Mouse (Mus musculus) intestine, embryonic 15.5 days (tissue): ENCODE measurements around the gene Cfap54. TPM values are rescaled to one million over a fixed set of nuclear protein-coding genes. Genes with fewer than 3 reads are reported as not detected.

Experiments
- ATAC-seq: fragments of 200-750 bp; cut with Nextera tagmentation; 2 replicates; pipeline ENCODE4 v1.8.0; 2017; ENCODE audit warnings: moderate TSS enrichment, moderate library complexity
- H3K27ac ChIP-seq: fragments of 300-500 bp; sonication (generic); 2 replicates; pipeline ENCODE4 v1.5.1; 2015; ENCODE audit warnings: mild to moderate bottlenecking, inconsistent platforms
- H3K27me3 ChIP-seq: fragments of 300-500 bp; sonication (generic); replicated peaks from 2 replicates; pipeline ENCODE4 v1.6.1; 2015; ENCODE audit warnings: inconsistent platforms
- H3K36me3 ChIP-seq: fragments of 300-500 bp; sonication (generic); 2 replicates; pipeline ENCODE4 v1.6.1; 2015; ENCODE audit warnings: inconsistent platforms
- H3K4me1 ChIP-seq: fragments of 300-500 bp; sonication (generic); replicated peaks from 2 replicates; pipeline ENCODE4 v1.6.1; 2015; ENCODE audit warnings: inconsistent platforms
- H3K4me2 ChIP-seq: fragments of 300-500 bp; sonication (generic); replicated peaks from 2 replicates; pipeline ENCODE4 v1.6.1; 2015; ENCODE audit warnings: mild to moderate bottlenecking, inconsistent platforms
- H3K4me3 ChIP-seq: fragments of 300-500 bp; sonication (generic); replicated peaks from 2 replicates; pipeline ENCODE4 v1.5.1; 2015; ENCODE audit warnings: inconsistent platforms
- H3K9ac ChIP-seq: fragments of 300-500 bp; sonication (generic); 2 replicates; pipeline ENCODE4 v1.6.1; 2015; ENCODE audit warnings: inconsistent platforms
- H3K9me3 ChIP-seq: fragments of 300-500 bp; sonication (generic); 2 replicates; pipeline ENCODE4 v1.6.1; 2016; ENCODE audit warnings: inconsistent platforms
- WGBS: fragments of 180-500 bp; shearing (Covaris S2); methylation state at CpG from one replicate; pipeline ENCODE4 v1.1.7; 2015; 5-methylcytosine and 5-hydroxymethylcytosine counted together
- polyA plus RNA-seq: library from polyadenylated mRNA; unstranded; fragments of >200 nt; fragmentation: Nextera tagmentation; extraction: Ambion mirVana; gene quantifications from 2 replicates; pipeline ENCODE4 v1.2.1, GENCODE M21; 2015

Cfap54 gene
- polyA plus RNA-seq, 1 experiment from 2014 or later = 0.16 TPM

DNA sequence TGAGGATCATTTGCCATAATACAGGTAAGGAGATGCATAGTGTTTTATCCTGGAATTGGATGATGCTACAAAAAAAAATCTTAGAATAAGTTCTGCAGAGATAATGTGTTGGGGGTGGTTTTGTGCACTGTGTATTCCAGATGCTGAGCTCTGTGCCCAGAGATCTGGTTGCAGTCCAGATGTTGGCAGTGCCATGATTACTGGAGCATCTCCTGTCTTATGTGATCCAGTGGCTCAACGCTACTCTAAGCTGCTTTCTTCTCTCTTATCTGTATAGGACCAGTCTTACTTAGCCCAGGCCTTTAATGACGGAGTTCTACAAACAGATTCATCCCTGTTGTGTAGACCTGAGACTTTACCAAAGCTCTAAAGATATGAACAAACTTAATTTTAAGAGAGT lies 10.5 kb upstream of the Cfap54 start:
- 85% methylated on average over 2 of the region's 2 CpGs for WGBS
- Histone ChIP-seq H3K27ac (no peak overlapping the region), H3K4me2 (no peak overlapping the region), H3K4me1 (no peaks in the 10 kb centered on the region), H3K9me3 (no peaks in the 10 kb centered on the region), H3K4me3 (no peak overlapping the region), H3K27me3 (no peaks in the 10 kb centered on the region), H3K9ac (no peak overlapping the region), H3K36me3 (no peaks in the 10 kb centered on the region)
- ATAC-seq = no peak

DNA sequence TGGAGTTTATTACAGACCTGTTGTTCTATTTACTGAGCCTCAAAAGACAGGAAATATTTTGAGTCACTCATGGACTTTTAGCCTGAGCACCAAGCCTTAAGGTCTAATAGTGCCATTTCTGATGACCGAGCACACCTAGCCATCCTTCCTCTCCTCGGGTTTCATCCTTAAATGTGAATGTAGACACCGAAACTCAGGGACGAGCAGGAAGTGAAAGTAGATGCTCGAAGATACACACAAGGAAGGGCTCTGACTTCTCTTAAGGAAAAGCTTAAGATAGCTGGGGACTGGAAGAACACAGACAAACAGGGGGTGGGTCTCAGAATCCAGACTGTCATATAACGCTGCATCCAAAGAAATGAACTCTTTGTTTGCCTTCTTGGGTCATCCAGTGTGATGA lies 8.8 kb upstream of the Cfap54 start:
- Histone ChIP-seq H3K4me1 (no peaks in the 10 kb centered on the region), H3K9ac (no peak overlapping the region), H3K9me3 (no peaks in the 10 kb centered on the region), H3K36me3 (no peaks in the 10 kb centered on the region), H3K27ac (no peak overlapping the region), H3K4me3 (no peak overlapping the region), H3K27me3 (no peaks in the 10 kb centered on the region), H3K4me2 (no peak overlapping the region)
- no peak for ATAC-seq
- 66% methylated on average over 6 of the region's 6 CpGs for WGBS

DNA sequence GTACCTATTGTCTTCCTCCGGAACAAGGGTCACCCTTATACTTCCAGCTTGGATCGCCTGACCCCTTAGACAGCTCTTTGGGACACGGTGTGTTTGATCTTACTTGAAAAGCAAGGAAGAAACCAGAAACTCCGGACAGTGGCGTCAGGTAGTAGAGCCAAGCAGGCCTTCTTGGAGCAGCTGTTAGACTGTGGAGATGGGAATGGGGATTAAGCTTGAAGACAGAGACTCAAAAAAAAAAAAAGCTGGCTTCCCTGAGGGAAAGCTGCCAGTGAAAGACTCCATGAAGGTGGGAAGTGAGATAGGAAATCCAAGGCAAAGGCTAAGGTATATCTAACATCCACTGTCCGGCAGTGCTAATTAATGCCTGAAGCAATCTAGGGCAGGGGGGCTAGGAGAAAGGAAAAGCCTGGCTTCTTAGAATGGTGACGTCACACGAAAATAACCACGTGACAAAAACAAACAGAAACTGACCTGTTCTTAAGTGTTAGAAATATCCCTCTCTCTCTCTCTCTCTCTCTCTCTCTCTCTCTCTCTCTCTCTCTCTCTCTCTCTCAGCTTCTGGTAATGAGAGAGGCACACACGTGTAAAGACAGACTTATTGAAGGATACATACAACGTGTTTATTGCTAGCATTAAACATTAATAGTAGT lies 7.1 kb upstream of the Cfap54 start:
- no peaks in the 10 kb centered on the region for H3K9me3 ChIP-seq
- no peaks in the 10 kb centered on the region for H3K36me3 ChIP-seq
- H3K27ac ChIP-seq = no peak overlapping the region
- H3K9ac ChIP-seq = no peak overlapping the region
- H3K27me3 ChIP-seq = no peaks in the 10 kb centered on the region; the same call in 1 of the 2 replicates
- no peak for ATAC-seq
- no peaks in the 10 kb centered on the region for H3K4me1 ChIP-seq
- no peak overlapping the region for H3K4me3 ChIP-seq
- WGBS = 66% methylated on average over 11 of the region's 11 CpGs
- no peak overlapping the region for H3K4me2 ChIP-seq

DNA sequence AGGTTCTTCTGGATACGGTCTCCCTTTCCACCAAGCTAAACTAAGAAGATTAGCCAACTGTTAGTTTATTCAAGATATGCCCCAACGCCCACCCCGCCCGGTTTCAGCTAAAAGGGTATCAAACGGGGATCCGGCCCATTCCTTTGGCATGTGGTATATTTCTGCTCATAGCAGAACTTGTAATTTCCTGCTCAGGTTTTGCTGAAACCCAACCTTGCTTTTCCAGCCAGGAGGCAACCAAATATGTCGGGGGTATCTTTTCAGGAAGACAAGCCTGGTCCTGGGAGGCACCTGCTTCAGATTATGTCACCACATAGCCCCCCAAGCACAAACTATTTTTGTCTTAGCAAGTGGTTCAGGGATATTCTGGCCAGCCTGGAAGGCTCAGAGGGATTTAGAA lies 6.1 kb upstream of the Cfap54 start:
- WGBS = 89% methylated on average over 7 of the region's 7 CpGs

DNA sequence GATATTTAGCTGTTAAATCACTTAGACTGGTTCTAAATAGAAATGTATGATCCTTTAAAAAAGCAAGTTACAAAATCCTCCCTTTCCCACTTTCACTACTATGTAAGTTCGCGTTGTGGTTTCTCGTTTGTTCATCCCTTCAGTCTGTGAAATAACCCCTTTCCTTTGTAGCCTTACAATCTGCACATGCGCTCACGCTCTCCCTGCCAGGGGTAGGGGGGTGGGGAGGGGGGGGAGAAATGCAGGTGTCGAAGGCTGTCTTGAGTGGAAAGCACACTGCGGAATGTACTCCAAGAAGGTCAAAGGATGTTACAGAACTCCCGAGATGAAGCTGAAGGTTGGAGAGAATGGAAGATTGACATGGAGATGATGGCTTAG lies 2.5 kb upstream of the Cfap54 start:
- Histone ChIP-seq H3K4me3 (no peak overlapping the region), H3K27ac (no peak overlapping the region), H3K9ac (no peak overlapping the region), H3K4me2 (no peak overlapping the region), H3K9me3 (no peaks in the 10 kb centered on the region), H3K36me3 (no peaks in the 10 kb centered on the region), H3K27me3 (no peaks in the 10 kb centered on the region; the same call in 1 of the 2 replicates), H3K4me1 (no peaks in the 10 kb centered on the region)
- ATAC-seq = no peak
- WGBS = 72% methylated on average over 8 of the region's 8 CpGs

More for the DNA sequence above, 6.1 kb upstream of the Cfap54 start:
- H3K27me3 ChIP-seq = no peaks in the 10 kb centered on the region; the same call in 1 of the 2 replicates
- no peak overlapping the region for H3K4me2 ChIP-seq
- no peak for ATAC-seq
- no peaks in the 10 kb centered on the region for H3K4me1 ChIP-seq
- no peak overlapping the region for H3K4me3 ChIP-seq
- H3K36me3 ChIP-seq = no peaks in the 10 kb centered on the region
- H3K27ac ChIP-seq = no peak overlapping the region
- H3K9ac ChIP-seq = no peak overlapping the region
- H3K9me3 ChIP-seq = no peaks in the 10 kb centered on the region

GRCm38 (mm10) chr10:93083198-93083962 lies 2.0 kb upstream of the Cfap54 start:
- Histone ChIP-seq H3K27me3 (no peaks in the 10 kb centered on the region; the same call in 1 of the 2 replicates), H3K9ac (no peak overlapping the region), H3K27ac (no peak overlapping the region), H3K4me3 (peak overlapping the region; percentile 10; the same call in 1 of the 2 replicates), H3K36me3 (no peaks in the 10 kb centered on the region), H3K9me3 (no peaks in the 10 kb centered on the region), H3K4me1 (no peaks in the 10 kb centered on the region), H3K4me2 (peak overlapping the region; percentile 42)
- WGBS = 13% methylated on average over 17 of the region's 17 CpGs
- ATAC-seq = no peak

GRCm38 (mm10) chr10:93079486-93079885 lies 1.9 kb downstream of the Cfap54 start:
- H3K4me1 ChIP-seq = no peaks in the 10 kb centered on the region
- 75% methylated on average over 3 of the region's 3 CpGs for WGBS
- H3K9me3 ChIP-seq = no peaks in the 10 kb centered on the region
- H3K9ac ChIP-seq = no peak overlapping the region
- H3K27me3 ChIP-seq = no peaks in the 10 kb centered on the region; the same call in 1 of the 2 replicates
- H3K36me3 ChIP-seq = no peaks in the 10 kb centered on the region
- no peak overlapping the region for H3K27ac ChIP-seq
- ATAC-seq = no peak
- no peak overlapping the region for H3K4me2 ChIP-seq
- no peak overlapping the region for H3K4me3 ChIP-seq

DNA sequence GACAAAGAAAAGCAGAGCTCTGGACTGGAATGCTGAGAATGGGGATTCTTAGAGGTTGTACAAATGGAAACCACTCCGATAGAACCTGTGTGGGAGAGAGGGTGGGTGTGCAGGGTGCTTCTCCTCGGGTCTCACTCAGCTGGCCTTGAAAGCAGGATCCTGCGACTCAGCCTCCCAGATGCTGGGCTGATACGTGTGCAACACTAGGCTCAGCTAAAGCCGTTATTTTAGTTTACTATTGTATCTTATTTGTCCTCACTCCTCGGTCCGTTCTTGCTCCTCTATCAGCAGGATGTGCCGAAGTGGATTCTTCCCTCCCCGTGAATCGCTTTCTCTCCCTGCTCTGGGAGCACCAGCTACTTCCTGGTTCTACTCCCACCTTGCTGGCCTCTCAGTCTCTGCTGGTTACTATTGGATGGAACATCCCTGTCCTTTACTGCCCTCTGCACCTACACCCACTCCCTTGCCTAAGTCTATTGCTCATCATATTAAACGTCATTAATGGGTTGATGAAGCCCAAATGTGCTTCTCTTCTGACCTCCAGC lies 3.4 kb downstream of the Cfap54 start:
- Histone ChIP-seq H3K27ac (no peak overlapping the region), H3K9ac (no peak overlapping the region), H3K9me3 (no peaks in the 10 kb centered on the region), H3K27me3 (no peaks in the 10 kb centered on the region), H3K4me3 (no peak overlapping the region), H3K36me3 (no peaks in the 10 kb centered on the region), H3K4me1 (no peaks in the 10 kb centered on the region), H3K4me2 (no peak overlapping the region)
- ATAC-seq = no peak
- 75% methylated on average over 11 of the region's 11 CpGs for WGBS

GRCm38 (mm10) chr10:93076376-93076775 lies 5.0 kb downstream of the Cfap54 start:
- no peaks in the 10 kb centered on the region for H3K27me3 ChIP-seq
- ATAC-seq = no peak
- H3K9ac ChIP-seq = no peak overlapping the region
- H3K4me2 ChIP-seq = no peak overlapping the region
- no peaks in the 10 kb centered on the region for H3K4me1 ChIP-seq
- no peak overlapping the region for H3K27ac ChIP-seq
- 86% methylated on average over 9 of the region's 9 CpGs for WGBS
- H3K9me3 ChIP-seq = no peaks in the 10 kb centered on the region
- no peaks in the 10 kb centered on the region for H3K36me3 ChIP-seq
- no peak overlapping the region for H3K4me3 ChIP-seq

- Histone ChIP-seq H3K9me3 (no peaks in the 10 kb centered on the region), H3K4me2 (no peak overlapping the region), H3K36me3 (no peaks in the 10 kb centered on the region), H3K9ac (no peak overlapping the region), H3K4me1 (no peaks in the 10 kb centered on the region), H3K27ac (no peak overlapping the region), H3K4me3 (no peak overlapping the region), H3K27me3 (no peaks in the 10 kb centered on the region)
- ATAC-seq = no peak
- 75% methylated on average over 8 of the region's 8 CpGs for WGBS
Measured at GRCm38 (mm10) chr10:93075856-93076255, 5.6 kb downstream of the Cfap54 start.

DNA sequence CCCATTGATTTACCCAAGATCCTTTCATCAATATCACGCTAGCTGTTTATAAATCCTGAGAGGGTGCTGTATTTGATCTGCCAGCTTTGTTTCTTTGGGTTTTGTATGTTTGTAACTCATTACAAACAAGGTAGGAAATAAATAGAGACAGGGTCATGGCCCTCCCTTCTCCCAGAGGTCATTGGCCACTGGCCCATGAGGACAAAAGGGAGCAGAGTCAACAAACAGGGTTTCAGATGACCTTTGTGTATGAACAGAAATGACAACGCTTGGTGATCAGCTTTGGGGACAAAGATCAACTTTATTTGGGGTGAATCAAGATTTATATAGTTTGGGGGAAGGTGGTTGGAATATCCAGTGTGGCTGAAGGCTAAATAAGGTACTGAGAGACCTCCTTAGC lies 8.6 kb downstream of the Cfap54 start:
- H3K36me3 ChIP-seq = no peaks in the 10 kb centered on the region
- no peak for ATAC-seq
- H3K27me3 ChIP-seq = no peaks in the 10 kb centered on the region
- no peaks in the 10 kb centered on the region for H3K9me3 ChIP-seq
- no peak overlapping the region for H3K9ac ChIP-seq
- no peak overlapping the region for H3K4me3 ChIP-seq
- no peak overlapping the region for H3K27ac ChIP-seq
- no peak overlapping the region for H3K4me2 ChIP-seq
- no peaks in the 10 kb centered on the region for H3K4me1 ChIP-seq
- 78% methylated on average over 2 of the region's 2 CpGs for WGBS

- ATAC-seq = no peak
- H3K27ac ChIP-seq = no peak overlapping the region
Measured at GRCm38 (mm10) chr10:93071753-93072152, 9.7 kb downstream of the Cfap54 start.

More at GRCm38 (mm10) chr10:93071753-93072152, 9.7 kb downstream of the Cfap54 start:
- Histone ChIP-seq H3K36me3 (no peaks in the 10 kb centered on the region), H3K27me3 (no peaks in the 10 kb centered on the region), H3K4me3 (no peak overlapping the region), H3K4me1 (no peaks in the 10 kb centered on the region), H3K9ac (no peak overlapping the region), H3K9me3 (no peaks in the 10 kb centered on the region), H3K4me2 (no peak overlapping the region)
- 70% methylated on average over 3 of the region's 3 CpGs for WGBS
